Mouse (Mus musculus) large intestine, adult 2 months (tissue): Measurements from ENCODE around the gene Cxadr. TPM values are rescaled to one million over a fixed set of nuclear protein-coding genes. Genes with fewer than 3 reads are reported as not detected.

Source experiments
- DNase-seq: peaks from one replicate; pipeline ENCODE4 v3.0.0-alpha.2; 2012; ENCODE audit warnings: low read depth, low spot score
- WGBS: fragments of 180-500 bp; shearing (Covaris S2); methylation state at CpG from one replicate; pipeline ENCODE4 v1.1.7; 2018; 5-methylcytosine and 5-hydroxymethylcytosine counted together
- polyA plus RNA-seq: library from polyadenylated mRNA; depleted of rRNA; stranded (reverse); fragments of >200 nt; gene quantifications from 2 replicates; pipeline ENCODE4 v1.2.3, GENCODE M21; 2012; rRNA removed

Gene Cxadr
- 36.0 and 60.5 TPM in 2 replicates for polyA plus RNA-seq

DNA sequence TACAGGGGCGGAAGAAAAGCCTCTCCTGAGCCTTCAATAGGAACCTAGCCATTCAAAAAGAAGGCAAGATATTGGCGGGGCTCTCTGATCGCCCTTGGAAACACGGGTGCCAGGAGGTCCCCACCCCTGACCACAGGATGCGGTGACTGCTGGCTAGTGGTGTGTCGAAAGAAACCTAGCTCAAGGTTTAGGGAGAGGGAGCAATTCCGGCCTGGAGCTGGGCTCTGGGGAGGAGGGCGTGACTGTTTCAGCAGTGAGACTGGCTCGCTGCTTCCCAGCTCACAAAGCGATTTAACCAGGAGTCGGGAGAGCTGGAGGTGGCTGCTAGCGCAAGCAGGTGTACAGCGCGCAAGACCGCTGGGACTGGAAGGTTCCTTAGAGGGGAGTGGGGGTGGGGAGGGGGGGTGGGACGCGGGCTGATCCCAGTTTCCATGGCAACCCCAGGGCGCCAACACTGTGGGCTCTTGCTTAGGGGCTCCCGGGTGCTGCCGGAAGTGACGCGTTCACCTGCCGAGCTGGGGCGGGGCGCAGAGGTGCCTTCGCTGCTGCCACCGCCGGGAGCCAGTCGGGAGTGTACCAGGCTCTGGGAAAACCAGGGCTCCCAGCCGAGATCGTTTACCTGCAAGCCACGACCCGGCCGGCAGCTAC lies at the start of gene Cxadr:
Cxadr (plus strand) TSS at position 307 of the 648 bp plus-strand sequence.
- peak; percentile 48 for DNase-seq

DNA sequence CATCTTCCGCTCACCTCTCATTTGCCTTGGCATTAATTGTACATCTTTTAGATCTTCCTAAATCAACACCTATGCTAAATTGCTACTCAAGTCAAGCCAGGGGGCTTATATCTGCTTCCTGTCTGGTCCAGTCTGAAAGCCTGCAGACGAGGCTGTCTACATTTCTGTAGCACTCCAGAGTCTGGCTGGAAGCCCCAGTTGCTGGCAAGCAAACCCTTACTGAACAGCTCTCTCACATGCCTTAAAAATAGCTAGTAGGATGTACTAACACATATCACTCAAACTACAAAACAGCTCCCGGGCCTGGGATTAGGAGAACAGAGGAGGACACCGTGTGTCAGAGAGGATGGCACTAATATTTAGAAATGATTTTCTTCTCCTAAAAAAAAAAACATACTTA lies 42.3 kb upstream of the Cxadr start:
- DNase-seq: no peak
- WGBS: 78% methylated on average over 4 of the region's 4 CpGs

More for the DNA sequence above, at the start of gene Cxadr:
- under 1% methylated on average over 34 of the region's 34 CpGs for WGBS

- 31% methylated on average over 10 of the region's 10 CpGs for WGBS
Observed at GRCm38 (mm10) chr16:78260070-78260879, 41.0 kb upstream of the Cxadr start.

DNA sequence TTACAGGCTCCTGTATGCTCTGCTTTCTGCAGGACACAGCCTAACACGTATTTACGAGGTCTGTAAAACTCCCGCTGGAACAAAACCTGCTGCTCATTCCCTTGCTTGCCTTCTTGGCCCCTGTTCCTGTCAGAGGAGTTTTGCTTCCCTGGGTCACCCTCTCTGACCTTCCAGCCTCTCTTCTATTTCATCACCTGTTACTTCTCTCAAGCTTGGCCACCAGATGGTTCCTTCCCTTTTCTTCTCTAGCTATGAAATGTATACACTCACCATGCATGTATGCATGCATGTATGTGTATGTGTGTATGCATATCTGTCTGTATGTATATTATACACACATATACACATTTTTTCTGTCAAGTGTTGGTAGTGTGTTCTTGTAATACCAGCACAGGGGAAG lies 39.8 kb upstream of the Cxadr start:
- DNase-seq: no peak
- 21% methylated on average over 3 of the region's 3 CpGs for WGBS

More at GRCm38 (mm10) chr16:78260070-78260879, 41.0 kb upstream of the Cxadr start:
- DNase-seq: peak; percentile 95

- DNase-seq: no peak
- 16% methylated on average over 16 of the region's 16 CpGs for WGBS
Observed at GRCm38 (mm10) chr16:78264442-78265150, 36.7 kb upstream of the Cxadr start.

DNA sequence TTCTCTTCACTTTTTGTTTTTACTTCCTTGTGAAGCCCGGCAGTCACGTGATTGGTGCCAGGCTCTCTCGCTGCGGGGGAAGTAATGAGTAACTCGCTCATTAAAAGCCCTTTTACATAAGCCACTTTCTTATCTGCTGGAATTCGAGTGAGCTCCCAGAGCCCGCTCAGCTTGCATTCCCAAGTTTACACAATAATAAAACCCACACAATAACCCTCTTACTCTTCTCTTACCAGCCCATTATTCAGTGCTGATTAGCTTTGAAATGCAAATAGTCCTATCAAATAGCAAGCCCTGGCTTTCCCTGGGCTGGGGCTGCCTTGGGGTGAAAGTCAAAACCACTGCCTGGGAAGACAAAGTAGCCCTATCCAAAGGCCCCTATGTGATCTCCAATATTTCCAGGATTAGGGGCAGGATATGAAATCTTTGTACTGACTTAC lies 36.1 kb upstream of the Cxadr start:
- DNase-seq: no peak
- 2% methylated on average over 7 of the region's 7 CpGs for WGBS

GRCm38 (mm10) chr16:78265826-78266225 lies 35.5 kb upstream of the Cxadr start:
- DNase-seq: no peak
- 44% methylated on average over 11 of the region's 11 CpGs for WGBS

DNA sequence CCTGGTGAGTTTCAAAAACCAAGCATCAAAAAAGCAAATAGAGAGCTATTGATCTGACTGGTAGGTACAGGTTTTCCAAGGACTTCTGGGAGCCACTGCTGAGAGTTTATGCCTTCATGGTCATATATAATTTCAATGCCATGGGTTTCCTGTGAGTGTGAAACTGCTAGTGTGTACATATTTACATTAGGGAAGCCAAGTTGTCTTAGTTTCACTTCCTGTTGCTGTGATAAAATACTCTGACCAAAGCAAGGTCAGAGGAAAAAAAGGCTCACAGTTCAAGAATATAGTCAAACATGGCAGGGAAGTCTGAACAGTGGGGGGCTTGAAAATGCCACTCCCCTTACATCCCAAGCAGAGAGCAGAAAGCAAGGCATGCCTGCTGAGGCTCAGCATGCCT lies 33.8 kb upstream of the Cxadr start:
- DNase-seq: no peak

DNA sequence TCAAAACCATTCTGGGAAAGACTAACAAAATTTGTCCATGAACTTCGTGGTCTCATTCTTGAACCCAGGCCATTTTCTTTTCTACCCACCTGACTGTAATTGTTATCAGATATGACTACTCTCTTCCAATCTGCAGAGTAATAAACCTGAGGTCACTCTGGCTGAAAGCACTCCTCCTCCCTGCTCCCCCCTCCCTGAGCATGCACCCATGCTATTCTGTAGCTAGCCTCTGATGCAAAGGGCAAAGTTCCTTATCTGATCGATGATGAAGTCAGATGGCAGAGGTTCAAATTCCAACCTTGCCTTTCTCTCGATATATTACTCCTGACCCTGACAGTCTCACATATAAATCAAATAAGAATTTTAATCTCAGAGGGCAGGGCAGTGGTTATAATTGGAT lies 33.1 kb upstream of the Cxadr start:
- no peak for DNase-seq
- WGBS: 22% methylated on average over 3 of the region's 3 CpGs

- WGBS: 84% methylated on average over 9 of the region's 9 CpGs
- DNase-seq: no peak
Observed at GRCm38 (mm10) chr16:78274825-78275455, 26.3 kb upstream of the Cxadr start.

GRCm38 (mm10) chr16:78277567-78277966 lies 23.7 kb upstream of the Cxadr start:
- no peak for DNase-seq
- 73% methylated on average over 4 of the region's 4 CpGs for WGBS

DNA sequence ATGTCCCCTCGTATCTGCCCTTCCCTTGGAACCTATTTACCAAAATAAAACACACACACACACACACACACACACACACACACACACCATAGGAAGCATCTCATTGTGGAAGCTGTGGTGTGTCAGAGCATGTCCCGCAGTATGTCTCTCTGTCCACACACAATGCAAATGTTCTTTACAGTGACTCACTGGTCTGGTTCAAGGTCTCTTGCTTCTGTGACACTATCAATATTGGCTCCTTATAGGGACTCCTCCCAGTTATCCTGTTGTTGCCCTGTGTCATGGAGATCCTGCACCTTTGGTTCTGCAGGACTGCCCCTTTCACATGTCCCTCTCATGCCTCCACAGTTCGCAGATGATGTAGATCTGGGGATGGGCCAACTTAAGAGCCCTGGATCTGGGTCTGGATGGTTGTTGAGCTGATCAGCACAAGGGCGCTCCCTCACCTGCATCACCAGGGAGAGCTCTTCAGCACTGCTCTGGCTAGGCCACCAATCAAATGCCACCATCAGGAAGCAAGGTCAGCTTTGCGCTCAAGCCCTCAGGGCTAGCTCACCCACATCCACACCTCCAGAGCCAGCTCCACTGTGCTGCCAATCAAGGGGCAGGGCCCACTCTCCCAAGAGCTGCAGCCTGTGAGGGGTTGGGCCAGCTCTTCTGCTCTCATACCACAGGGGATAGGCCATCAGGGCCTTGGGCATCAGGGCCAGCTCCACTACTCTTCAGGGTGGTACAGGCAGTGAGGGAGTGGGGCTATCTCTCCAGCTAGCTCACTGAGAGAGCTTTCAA lies 21.0 kb upstream of the Cxadr start:
- 85% methylated on average over 5 of the region's 5 CpGs for WGBS
- no peak for DNase-seq

- 60% methylated on average over 5 of the region's 5 CpGs for WGBS
- no peak for DNase-seq
Observed at GRCm38 (mm10) chr16:78283231-78283630, 18.1 kb upstream of the Cxadr start.

- DNase-seq: no peak
- WGBS: 87% methylated on average over 1 of the region's 1 CpGs
Observed at GRCm38 (mm10) chr16:78294051-78294450, 7.2 kb upstream of the Cxadr start.

DNA sequence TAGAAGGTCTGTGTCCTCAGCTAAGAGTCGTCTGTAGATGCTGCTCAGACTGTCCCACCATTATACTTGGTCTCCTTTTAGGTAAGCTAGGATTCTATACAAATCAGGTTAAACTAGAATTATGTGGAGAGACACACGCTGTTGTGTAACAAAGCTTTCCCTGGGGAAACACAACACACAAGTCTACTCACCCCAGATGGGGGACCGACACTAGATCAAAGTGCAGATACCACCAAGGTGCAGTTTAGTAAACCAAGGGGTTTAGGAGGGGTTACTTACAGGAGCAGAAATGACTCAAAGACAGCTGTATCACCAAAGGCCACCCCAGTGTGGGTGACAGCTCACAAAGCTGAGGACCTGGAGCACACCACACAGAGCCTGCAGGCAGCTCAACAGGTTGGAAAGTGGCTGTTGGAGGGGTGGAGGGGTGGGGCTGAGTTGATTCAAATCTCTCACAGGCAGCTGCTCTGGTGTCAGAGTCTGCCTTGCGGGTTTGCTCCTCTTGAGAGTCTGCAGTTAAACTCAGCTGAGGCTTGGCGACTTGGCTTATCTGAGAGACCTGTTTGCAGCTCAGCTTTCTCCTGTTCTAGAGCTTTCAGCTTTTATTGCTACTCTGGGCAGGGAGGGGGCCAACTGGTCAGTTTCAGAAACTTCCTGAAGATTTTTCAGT lies 6.5 kb upstream of the Cxadr start:
- DNase-seq: no peak
- 51% methylated on average over 5 of the region's 5 CpGs for WGBS

- DNase-seq: no peak
- 62% methylated on average over 4 of the region's 4 CpGs for WGBS
Observed at GRCm38 (mm10) chr16:78295601-78296000, 5.7 kb upstream of the Cxadr start.

DNA sequence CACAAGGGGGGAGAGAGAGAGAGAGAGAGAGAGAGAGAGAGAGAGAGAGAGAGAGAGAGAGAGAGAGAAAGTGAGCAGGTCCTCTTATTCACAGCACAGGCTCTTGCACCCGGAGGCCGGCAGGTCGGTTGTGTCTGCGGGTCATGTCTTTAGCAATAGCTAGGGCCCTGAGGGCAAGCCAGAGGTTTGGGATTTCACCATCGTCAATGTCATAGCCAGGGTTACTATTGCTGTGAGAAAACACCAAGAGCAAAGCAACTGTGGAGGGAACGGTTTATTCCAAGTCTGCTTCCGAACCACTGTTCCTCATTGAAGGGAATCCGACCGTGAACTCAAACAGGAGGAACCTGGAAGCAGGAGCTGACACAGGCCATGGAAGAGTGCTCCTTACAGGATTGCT lies 5.2 kb upstream of the Cxadr start:
- WGBS: 88% methylated on average over 9 of the region's 9 CpGs
- no peak for DNase-seq

DNA sequence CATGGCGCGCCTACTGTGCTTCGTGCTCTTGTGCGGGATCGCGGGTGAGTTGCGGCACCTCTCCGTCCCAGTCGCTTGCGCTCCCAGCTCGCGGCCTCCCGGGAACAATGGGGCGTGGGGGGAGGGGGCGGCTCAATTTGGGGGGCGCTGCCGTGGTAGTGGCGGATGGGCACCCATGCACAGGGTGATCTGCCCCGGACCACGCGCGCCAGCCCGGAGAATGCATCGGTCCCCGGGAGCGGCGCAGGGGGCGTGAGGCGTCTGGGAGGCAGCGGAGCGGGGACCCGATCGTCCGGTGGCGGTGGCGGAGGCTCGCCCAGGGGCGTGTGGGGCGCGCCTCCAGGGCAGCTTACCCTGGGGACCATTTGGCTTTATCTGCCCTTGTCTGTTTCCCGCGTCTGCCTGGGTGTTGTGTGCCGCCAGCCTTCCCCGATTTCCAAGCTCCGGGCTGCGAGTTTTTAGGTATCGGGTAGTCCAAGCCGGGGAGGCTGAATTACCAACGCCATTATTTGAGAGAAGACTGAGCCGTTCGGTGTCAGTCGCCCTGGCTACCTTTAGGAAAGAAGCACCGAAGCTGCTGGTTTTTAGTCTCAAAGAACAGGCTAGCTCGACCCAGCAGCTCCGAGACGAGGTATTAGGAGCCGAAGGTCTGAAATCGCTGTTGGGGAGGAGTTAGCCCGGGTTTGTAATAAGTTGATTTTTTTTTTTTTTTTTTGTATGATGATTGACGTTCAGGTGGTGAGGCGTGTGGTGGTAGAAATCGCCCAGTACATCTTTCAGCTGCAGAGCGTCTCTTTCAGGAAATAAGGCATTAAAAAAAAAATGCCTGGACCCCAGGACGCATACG lies 765 bp downstream of the Cxadr start:
- no peak for DNase-seq
- under 1% methylated on average over 65 of the region's 65 CpGs for WGBS
